Mouse (Mus musculus): ENCODE measurements around the gene Rundc1. TPM values are rescaled to one million over a fixed set of nuclear protein-coding genes. Genes with fewer than 3 reads are reported as not detected.

The Rundc1 gene
- polyA plus RNA-seq, 1 experiment from 2014 or later: 10.4 TPM

GRCm38 (mm10) chr11:101477194-101477551 lies 52.3 kb downstream of the Rundc1 start:
- peak; percentile 73 for ATAC-seq (replicated peaks; ENCODE audit: insufficient number of reproducible peaks, low FRiP score, low TSS enrichment, low read depth)
- H3K4me3 ChIP-seq (ENCODE audit: low read depth, low read length): no peak overlapping the region

GRCm38 (mm10) chr11:101477552-101478211 lies 52.8 kb downstream of the Rundc1 start:
- H3K9me3 ChIP-seq (replicated peaks; ENCODE audit: control insufficient read depth, low read length): no peaks in the 10 kb centered on the region
- H3K4me2 ChIP-seq (ENCODE audit: low read depth, low read length): no peak overlapping the region
- H3K9ac ChIP-seq (replicated peaks; ENCODE audit: low read length): no peak overlapping the region
- DNase-seq (ENCODE audit: low spot score) (no peak), ATAC-seq (replicated peaks; ENCODE audit: insufficient number of reproducible peaks, low FRiP score, low TSS enrichment, low read depth) (peak; percentile 73)
- WGBS: 54% methylated on average over 10 of the region's 10 CpGs
- H3K36me3 ChIP-seq (replicated peaks; ENCODE audit: control insufficient read depth, insufficient read depth, low read depth, low read length): no peaks in the 10 kb centered on the region
- H3K4me3 ChIP-seq (ENCODE audit: low read depth, low read length): no peak overlapping the region
- no peaks in the 10 kb centered on the region for H3K27me3 ChIP-seq (ENCODE audit: control insufficient read depth, insufficient read depth, low read length)
- H3K27ac ChIP-seq (replicated peaks; ENCODE audit: low read depth, low read length): peak overlapping the region; percentile 28; the same call in 1 of the 2 replicates
- H3K4me1 ChIP-seq (ENCODE audit: control insufficient read depth, insufficient read depth, low read length): peaks cover 2% of the 10 kb centered on the region; the same call in 1 of the 2 replicates

More at GRCm38 (mm10) chr11:101477194-101477551, 52.3 kb downstream of the Rundc1 start:
- H3K27ac ChIP-seq (replicated peaks; ENCODE audit: low read depth, low read length): peak overlapping the region; percentile 28; the same call in 1 of the 2 replicates
- no peaks in the 10 kb centered on the region for H3K27me3 ChIP-seq (ENCODE audit: control insufficient read depth, insufficient read depth, low read length)
- peaks cover 2% of the 10 kb centered on the region; the same call in 1 of the 2 replicates for H3K4me1 ChIP-seq (ENCODE audit: control insufficient read depth, insufficient read depth, low read length)
- H3K4me2 ChIP-seq (ENCODE audit: low read depth, low read length): no peak overlapping the region
- no peak overlapping the region for H3K9ac ChIP-seq (replicated peaks; ENCODE audit: low read length)
- DNase-seq (ENCODE audit: low spot score): no peak
- no peaks in the 10 kb centered on the region for H3K36me3 ChIP-seq (replicated peaks; ENCODE audit: control insufficient read depth, insufficient read depth, low read depth, low read length)
- 35% methylated on average over 4 of the region's 4 CpGs for whole genome bisulfite sequencing
- no peaks in the 10 kb centered on the region for H3K9me3 ChIP-seq (replicated peaks; ENCODE audit: control insufficient read depth, low read length)

- H3K4me2 ChIP-seq (ENCODE audit: low read depth, low read length): peak overlapping the region; percentile 32
- DNase-seq (ENCODE audit: low spot score) (peak; percentile 25), ATAC-seq (replicated peaks; ENCODE audit: insufficient number of reproducible peaks, low FRiP score, low TSS enrichment, low read depth) (no peak)
- H3K27ac ChIP-seq (replicated peaks; ENCODE audit: low read depth, low read length): peak overlapping the region; percentile 41; the same call in 1 of the 2 replicates
- 0 out of 2 replicates have a peak overlapping the region, but pooled peaks have one; percentile 3 for H3K4me3 ChIP-seq (ENCODE audit: low read depth, low read length)
- no peaks in the 10 kb centered on the region for H3K9me3 ChIP-seq (replicated peaks; ENCODE audit: control insufficient read depth, low read length)
- WGBS: 3% methylated on average over 18 of the region's 18 CpGs
- H3K36me3 ChIP-seq (replicated peaks; ENCODE audit: control insufficient read depth, insufficient read depth, low read depth, low read length): no peaks in the 10 kb centered on the region
- peaks cover 2% of the 10 kb centered on the region; the same call in 1 of the 2 replicates for H3K4me1 ChIP-seq (ENCODE audit: control insufficient read depth, insufficient read depth, low read length)
- H3K27me3 ChIP-seq (ENCODE audit: control insufficient read depth, insufficient read depth, low read length): no peaks in the 10 kb centered on the region
- peak overlapping the region; percentile 50 for H3K9ac ChIP-seq (replicated peaks; ENCODE audit: low read length)
These were observed 54.3 kb downstream of the Rundc1 start for GRCm38 (mm10) chr11:101479171-101479635.

GRCm38 (mm10) chr11:101480912-101481311 lies 56.0 kb downstream of the Rundc1 start:
- H3K4me2 ChIP-seq (ENCODE audit: low read depth, low read length): no peak overlapping the region
- DNase-seq (ENCODE audit: low spot score) (no peak), ATAC-seq (replicated peaks; ENCODE audit: insufficient number of reproducible peaks, low FRiP score, low TSS enrichment, low read depth) (no peak)
- peaks cover 2% of the 10 kb centered on the region; the same call in 1 of the 2 replicates for H3K4me1 ChIP-seq (ENCODE audit: control insufficient read depth, insufficient read depth, low read length)
- no peak overlapping the region for H3K9ac ChIP-seq (replicated peaks; ENCODE audit: low read length)
- H3K4me3 ChIP-seq (ENCODE audit: low read depth, low read length): no peak overlapping the region
- no peaks in the 10 kb centered on the region for H3K9me3 ChIP-seq (replicated peaks; ENCODE audit: control insufficient read depth, low read length)
- no peaks in the 10 kb centered on the region for H3K36me3 ChIP-seq (replicated peaks; ENCODE audit: control insufficient read depth, insufficient read depth, low read depth, low read length)
- no peak overlapping the region for H3K27ac ChIP-seq (replicated peaks; ENCODE audit: low read depth, low read length)
- H3K27me3 ChIP-seq (ENCODE audit: control insufficient read depth, insufficient read depth, low read length): no peaks in the 10 kb centered on the region
- WGBS: 64% methylated on average over 6 of the region's 6 CpGs

- no peak for ATAC-seq (replicated peaks; ENCODE audit: insufficient number of reproducible peaks, low FRiP score, low TSS enrichment, low read depth)
- no peak for DNase-seq (ENCODE audit: low spot score)
- no peaks in the 10 kb centered on the region for H3K9me3 ChIP-seq (replicated peaks; ENCODE audit: control insufficient read depth, low read length)
- no peak overlapping the region for H3K4me2 ChIP-seq (ENCODE audit: low read depth, low read length)
- no peaks in the 10 kb centered on the region for H3K36me3 ChIP-seq (replicated peaks; ENCODE audit: control insufficient read depth, insufficient read depth, low read depth, low read length)
- WGBS: 51% methylated on average over 3 of the region's 3 CpGs
- H3K9ac ChIP-seq (replicated peaks; ENCODE audit: low read length): no peak overlapping the region
- H3K27me3 ChIP-seq (ENCODE audit: control insufficient read depth, insufficient read depth, low read length): no peaks in the 10 kb centered on the region
- peaks cover 2% of the 10 kb centered on the region; the same call in 1 of the 2 replicates for H3K4me1 ChIP-seq (ENCODE audit: control insufficient read depth, insufficient read depth, low read length)
- no peak overlapping the region for H3K27ac ChIP-seq (replicated peaks; ENCODE audit: low read depth, low read length)
- no peak overlapping the region for H3K4me3 ChIP-seq (ENCODE audit: low read depth, low read length)
These were observed 58.9 kb downstream of the Rundc1 start for GRCm38 (mm10) chr11:101483804-101484203.

- no peak overlapping the region for H3K9ac ChIP-seq (replicated peaks; ENCODE audit: low read length)
- H3K4me3 ChIP-seq (ENCODE audit: low read depth, low read length): no peak overlapping the region
- no peak overlapping the region for H3K27ac ChIP-seq (replicated peaks; ENCODE audit: low read depth, low read length)
- H3K4me1 ChIP-seq (ENCODE audit: control insufficient read depth, insufficient read depth, low read length): peaks cover 2% of the 10 kb centered on the region; the same call in 1 of the 2 replicates
- WGBS: 87% methylated on average over 6 of the region's 6 CpGs
- H3K36me3 ChIP-seq (replicated peaks; ENCODE audit: control insufficient read depth, insufficient read depth, low read depth, low read length): no peaks in the 10 kb centered on the region
- DNase-seq (ENCODE audit: low spot score) (no peak), ATAC-seq (replicated peaks; ENCODE audit: insufficient number of reproducible peaks, low FRiP score, low TSS enrichment, low read depth) (no peak)
- no peak overlapping the region for H3K4me2 ChIP-seq (ENCODE audit: low read depth, low read length)
- no peaks in the 10 kb centered on the region for H3K9me3 ChIP-seq (replicated peaks; ENCODE audit: control insufficient read depth, low read length)
- no peaks in the 10 kb centered on the region for H3K27me3 ChIP-seq (ENCODE audit: control insufficient read depth, insufficient read depth, low read length)
These were observed 59.4 kb downstream of the Rundc1 start for GRCm38 (mm10) chr11:101484245-101484644.

GRCm38 (mm10) chr11:101484814-101485213 lies 59.9 kb downstream of the Rundc1 start:
- no peak overlapping the region for H3K27ac ChIP-seq (replicated peaks; ENCODE audit: low read depth, low read length)
- ATAC-seq (replicated peaks; ENCODE audit: insufficient number of reproducible peaks, low FRiP score, low TSS enrichment, low read depth) (no peak), DNase-seq (ENCODE audit: low spot score) (no peak)
- 82% methylated on average over 7 of the region's 7 CpGs for WGBS
- H3K27me3 ChIP-seq (ENCODE audit: control insufficient read depth, insufficient read depth, low read length): no peaks in the 10 kb centered on the region
- H3K4me3 ChIP-seq (ENCODE audit: low read depth, low read length): no peak overlapping the region
- no peaks in the 10 kb centered on the region for H3K36me3 ChIP-seq (replicated peaks; ENCODE audit: control insufficient read depth, insufficient read depth, low read depth, low read length)
- H3K9ac ChIP-seq (replicated peaks; ENCODE audit: low read length): no peak overlapping the region
- no peak overlapping the region for H3K4me2 ChIP-seq (ENCODE audit: low read depth, low read length)
- H3K4me1 ChIP-seq (ENCODE audit: control insufficient read depth, insufficient read depth, low read length): no peaks in the 10 kb centered on the region; the same call in 1 of the 2 replicates
- H3K9me3 ChIP-seq (replicated peaks; ENCODE audit: control insufficient read depth, low read length): no peaks in the 10 kb centered on the region

Data from embryonic facial prominence, embryonic 11.5 days (tissue).